Mouse (Mus musculus) megakaryocyte-erythroid progenitor cell, adult 5-6 weeks (primary cell): ENCODE measurements around the gene Hspa12b. TPM values are rescaled to one million over a fixed set of nuclear protein-coding genes. Genes with fewer than 3 reads are reported as not detected.

Experiments
- total RNA-seq, 2 experiments: library from RNA; stranded (forward) in 1 of 2; stranded (reverse) in 1 of 2; fragments of 200-1000, 215-1000 nt in 1 of 2; fragments of >200 nt in 1 of 2; fragmentation: Nextera tagmentation in 1 of 2; gene quantifications; 2 replicates each; pipeline ENCODE4 v1.2.3; 2014 to 2017

The Hspa12b gene
- total RNA-seq, 2 experiments from 2014 or later = 0.44 TPM; not detected in 1

Other genes with a start within 250 kb of the Hspa12b start
- gene 4930402H24Rik, start 220.9 kb upstream of the Hspa12b start, total RNA-seq (2014; fragmentation: Nextera tagmentation) = 22.4 and 37.8 TPM in 2 replicates
- 7.5 and 12.6 TPM in 2 replicates for gene 4930402H24Rik, start 220.9 kb upstream of the Hspa12b start, total RNA-seq (2017)
- gene Atrn, start 220.8 kb upstream of the Hspa12b start, total RNA-seq (2014; fragmentation: Nextera tagmentation) = 11.3 and 17.0 TPM in 2 replicates
- gene Atrn, start 220.8 kb upstream of the Hspa12b start, total RNA-seq (2017) = 7.8 and 10.5 TPM in 2 replicates
- gene Gfra4, start 84.2 kb upstream of the Hspa12b start, total RNA-seq (2014; fragmentation: Nextera tagmentation) = not detected in 2 replicates
- not detected in 2 replicates for gene Gfra4, start 84.2 kb upstream of the Hspa12b start, total RNA-seq (2017)
- gene Adam33, start 63.5 kb upstream of the Hspa12b start, total RNA-seq (2014; fragmentation: Nextera tagmentation) = 0.76 TPM in 1 of 2 replicates, not detected in the other
- not detected in 2 replicates for gene Adam33, start 63.5 kb upstream of the Hspa12b start, total RNA-seq (2017)
- 0.22 and 0.48 TPM in 2 replicates for gene Siglec1, start 40.5 kb upstream of the Hspa12b start, total RNA-seq (2014; fragmentation: Nextera tagmentation)
- not detected in 2 replicates for gene Siglec1, start 40.5 kb upstream of the Hspa12b start, total RNA-seq (2017)
- gene Gm11037, start 6.2 kb downstream of the Hspa12b start, total RNA-seq (2014; fragmentation: Nextera tagmentation) = not detected in 2 replicates
- not detected in 2 replicates for gene Gm11037, start 6.2 kb downstream of the Hspa12b start, total RNA-seq (2017)
- gene 1700037H04Rik, start 32.8 kb downstream of the Hspa12b start, total RNA-seq (2014; fragmentation: Nextera tagmentation) = 92.8 and 94.2 TPM in 2 replicates
- gene 1700037H04Rik, start 32.8 kb downstream of the Hspa12b start, total RNA-seq (2017) = 29.0 and 55.6 TPM in 2 replicates
- gene Cenpb, start 52.8 kb downstream of the Hspa12b start, total RNA-seq (2014; fragmentation: Nextera tagmentation) = 8.0 and 8.8 TPM in 2 replicates
- gene Cenpb, start 52.8 kb downstream of the Hspa12b start, total RNA-seq (2017) = 6.8 and 10.8 TPM in 2 replicates
- gene Cdc25b, start 59.7 kb downstream of the Hspa12b start, total RNA-seq (2014; fragmentation: Nextera tagmentation) = 8.7 and 21.6 TPM in 2 replicates
- 5.4 and 19.0 TPM in 2 replicates for gene Cdc25b, start 59.7 kb downstream of the Hspa12b start, total RNA-seq (2017)
- gene Spef1, start 60.0 kb downstream of the Hspa12b start, total RNA-seq (2014; fragmentation: Nextera tagmentation) = 3.7 and 4.1 TPM in 2 replicates
- 1.3 and 2.5 TPM in 2 replicates for gene Spef1, start 60.0 kb downstream of the Hspa12b start, total RNA-seq (2017)
- gene Ap5s1, start 79.8 kb downstream of the Hspa12b start, total RNA-seq (2014; fragmentation: Nextera tagmentation) = 5.9 and 14.7 TPM in 2 replicates
- gene Ap5s1, start 79.8 kb downstream of the Hspa12b start, total RNA-seq (2017) = 1.9 and 3.3 TPM in 2 replicates
- gene Mavs, start 106.8 kb downstream of the Hspa12b start, total RNA-seq (2014; fragmentation: Nextera tagmentation) = 28.8 and 28.9 TPM in 2 replicates
- gene Mavs, start 106.8 kb downstream of the Hspa12b start, total RNA-seq (2017) = 16.9 and 24.8 TPM in 2 replicates
- 47.4 and 52.7 TPM in 2 replicates for gene Pank2, start 135.2 kb downstream of the Hspa12b start, total RNA-seq (2014; fragmentation: Nextera tagmentation)
- 56.3 and 94.8 TPM in 2 replicates for gene Pank2, start 135.2 kb downstream of the Hspa12b start, total RNA-seq (2017)
- gene Rnf24, start 225.6 kb downstream of the Hspa12b start, total RNA-seq (2014; fragmentation: Nextera tagmentation) = 1.7 and 2.8 TPM in 2 replicates
- gene Rnf24, start 225.6 kb downstream of the Hspa12b start, total RNA-seq (2017) = 0.61 and 0.84 TPM in 2 replicates